In genomic region chr7:64891139-64891538, GRCm38 (mm10) we compare ENCODE assay signal across 17 mouse cellular contexts. TPM values are rescaled to one million over a fixed set of nuclear protein-coding genes. Genes with fewer than 3 reads are reported as not detected.
A peak's percentile ranks its signal among the peaks of the same experiment; 100 is the strongest.
DNase-seq lines count a peak whose midpoint lies in the region; ATAC-seq and TF ChIP-seq lines count a peak whose summit lies in the region.
"Had no signal": no experiment of that assay in that cellular context is flagged by ENCODE, and none has a peak within 500 bp of the region (broad histone marks: within the 10 kb centered on the region; RNA-seq: fewer than 3 reads in every experiment).

No protein-coding gene starts in this region.

- H3K4me3 ChIP-seq in embryonic facial prominence, embryonic 11.5 days (ENCODE audit: low read depth, low read length) = no peak overlapping the region
- no peak overlapping the region for H3K4me3 ChIP-seq in embryonic facial prominence, embryonic 10.5 days
- no peak overlapping the region for H3K4me3 ChIP-seq in heart, embryonic 12.5 days
- no peak overlapping the region for H3K4me3 ChIP-seq in intestine, postnatal 0 days (ENCODE audit: low read depth, low read length)
- H3K4me3 ChIP-seq: hindbrain, embryonic 13.5 days; limb, embryonic 13.5 days; midbrain, embryonic 10.5 days; neural tube, embryonic 12.5 days had no signal

- no peaks in the 10 kb centered on the region for H3K4me1 ChIP-seq in embryonic facial prominence, embryonic 11.5 days (ENCODE audit: control insufficient read depth, insufficient read depth, low read length)
- H3K4me1 ChIP-seq in embryonic facial prominence, embryonic 10.5 days = peaks cover 6% of the 10 kb centered on the region
- H3K4me1 ChIP-seq in heart, embryonic 12.5 days (replicated peaks) = peaks cover 9% of the 10 kb centered on the region
- H3K4me1 ChIP-seq in intestine, postnatal 0 days (replicated peaks; ENCODE audit: control insufficient read depth, insufficient read depth, low read length) = no peaks in the 10 kb centered on the region
- H3K4me1 ChIP-seq: neural tube, embryonic 12.5 days had no signal

- no peaks in the 10 kb centered on the region for H3K9me3 ChIP-seq in embryonic facial prominence, embryonic 11.5 days (replicated peaks; ENCODE audit: control insufficient read depth, low read length)
- H3K9me3 ChIP-seq in embryonic facial prominence, embryonic 10.5 days = no peaks in the 10 kb centered on the region
- H3K9me3 ChIP-seq in heart, embryonic 12.5 days (replicated peaks) = no peaks in the 10 kb centered on the region
- H3K9me3 ChIP-seq in intestine, postnatal 0 days (ENCODE audit: control insufficient read depth) = no peaks in the 10 kb centered on the region
- H3K9me3 ChIP-seq: hindbrain, embryonic 13.5 days; limb, embryonic 13.5 days; midbrain, embryonic 10.5 days; neural tube, embryonic 12.5 days had no signal

- no peak overlapping the region for H3K27ac ChIP-seq in embryonic facial prominence, embryonic 11.5 days (replicated peaks; ENCODE audit: low read depth, low read length)
- H3K27ac ChIP-seq in embryonic facial prominence, embryonic 10.5 days (replicated peaks) = no peak overlapping the region
- peak overlapping the region; percentile 44 for H3K27ac ChIP-seq in heart, embryonic 12.5 days (ENCODE audit: poor library complexity, severe bottlenecking)
- H3K27ac ChIP-seq in intestine, postnatal 0 days (ENCODE audit: low read depth, low read length) = no peak overlapping the region
- H3K27ac ChIP-seq: hindbrain, embryonic 13.5 days; limb, embryonic 13.5 days; midbrain, embryonic 10.5 days; neural tube, embryonic 12.5 days had no signal

- ATAC-seq in embryonic facial prominence, embryonic 11.5 days (replicated peaks; ENCODE audit: insufficient number of reproducible peaks, low FRiP score, low TSS enrichment, low read depth) = 0 out of 2 replicates have a peak, but pooled peaks have one; percentile 16
- ATAC-seq in heart, embryonic 12.5 days (ENCODE audit: insufficient number of reproducible peaks, low FRiP score) = no peak
- no peak for ATAC-seq in intestine, postnatal 0 days

- WGBS in embryonic facial prominence, embryonic 11.5 days = 59% methylated on average over 3 of the region's 3 CpGs
- 71% methylated on average over 3 of the region's 3 CpGs for WGBS in embryonic facial prominence, embryonic 10.5 days
- WGBS in heart, embryonic 12.5 days = 41% methylated on average over 3 of the region's 3 CpGs
- WGBS in intestine, postnatal 0 days = 64% methylated on average over 3 of the region's 3 CpGs

- no peak for TF ChIP-seq CTCF in intestine, postnatal 0 days (IDR thresholded peaks at IDR 0.05; ENCODE audit: low read depth)

- H3K9ac ChIP-seq in embryonic facial prominence, embryonic 11.5 days (replicated peaks; ENCODE audit: low read length) = no peak overlapping the region
- H3K9ac ChIP-seq in heart, embryonic 12.5 days = no peak overlapping the region
- no peak overlapping the region for H3K9ac ChIP-seq in intestine, postnatal 0 days (ENCODE audit: low read depth, low read length)
- H3K9ac ChIP-seq: hindbrain, embryonic 13.5 days; limb, embryonic 13.5 days; neural tube, embryonic 12.5 days had no signal

- no peaks in the 10 kb centered on the region for H3K27me3 ChIP-seq in embryonic facial prominence, embryonic 11.5 days (ENCODE audit: control insufficient read depth, insufficient read depth, low read length)
- H3K27me3 ChIP-seq in embryonic facial prominence, embryonic 10.5 days (replicated peaks; ENCODE audit: low read depth, poor library complexity, severe bottlenecking) = no peaks in the 10 kb centered on the region
- H3K27me3 ChIP-seq in heart, embryonic 12.5 days (replicated peaks) = no peaks in the 10 kb centered on the region
- H3K27me3 ChIP-seq in intestine, postnatal 0 days (replicated peaks; ENCODE audit: control insufficient read depth, insufficient read depth, low read length) = no peaks in the 10 kb centered on the region
- H3K27me3 ChIP-seq: hindbrain, embryonic 13.5 days; limb, embryonic 13.5 days; neural tube, embryonic 12.5 days had no signal

- DNase-seq in embryonic facial prominence, embryonic 11.5 days (ENCODE audit: low spot score) = no peak
- no peak for DNase-seq in embryonic facial prominence, embryonic 10.5 days (ENCODE audit: low spot score)
- DNase-seq in ovary, postnatal 36 days (ENCODE audit: low spot score) = peak; percentile 30
- DNase-seq in ovary, postnatal 14 days (ENCODE audit: low spot score) = no peak
- no peak for DNase-seq in cerebellum, postnatal 14 days
- DNase-seq in spleen, postnatal 10 days (ENCODE audit: low spot score in 2 of 2) = no peak
- DNase-seq: cerebellum, adult 9-11 months; kidney, adult 2 months; kidney, postnatal 4 days; lung, postnatal 10 days; thymus, postnatal 14 days had no signal

- no peak overlapping the region for H3K4me2 ChIP-seq in embryonic facial prominence, embryonic 11.5 days (ENCODE audit: low read depth, low read length)
- no peak overlapping the region for H3K4me2 ChIP-seq in heart, embryonic 12.5 days
- no peak overlapping the region for H3K4me2 ChIP-seq in intestine, postnatal 0 days (replicated peaks; ENCODE audit: low read depth)
- H3K4me2 ChIP-seq: hindbrain, embryonic 13.5 days; limb, embryonic 13.5 days; neural tube, embryonic 12.5 days had no signal

- no peaks in the 10 kb centered on the region for H3K36me3 ChIP-seq in embryonic facial prominence, embryonic 11.5 days (replicated peaks; ENCODE audit: control insufficient read depth, insufficient read depth, low read depth, low read length)
- H3K36me3 ChIP-seq in embryonic facial prominence, embryonic 10.5 days (replicated peaks) = no peaks in the 10 kb centered on the region
- no peaks in the 10 kb centered on the region for H3K36me3 ChIP-seq in heart, embryonic 12.5 days
- no peaks in the 10 kb centered on the region for H3K36me3 ChIP-seq in intestine, postnatal 0 days (ENCODE audit: control insufficient read depth, insufficient read depth)
- H3K36me3 ChIP-seq: hindbrain, embryonic 13.5 days; limb, embryonic 13.5 days; midbrain, embryonic 10.5 days; neural tube, embryonic 12.5 days had no signal

RNA-seq across cellular contexts. Expression of gene Nsmce3, which starts 18.3 kb away (rescaled TPM):
- 13.5 and 14.9 TPM in 2 replicates for polyA plus RNA-seq in embryonic facial prominence, embryonic 11.5 days (2014; fragmentation: Nextera tagmentation; extraction: Ambion mirVana)
- 10.4 and 11.2 TPM in 2 replicates for polyA plus RNA-seq in embryonic facial prominence, embryonic 10.5 days (2016; fragmentation: Nextera tagmentation; extraction: Ambion mirVana)
- polyA plus RNA-seq in heart, embryonic 12.5 days (2016; fragmentation: Nextera tagmentation; extraction: Ambion mirVana) = 8.9 and 9.2 TPM in 2 replicates
- polyA plus RNA-seq in intestine, postnatal 0 days (2015; fragmentation: Nextera tagmentation; extraction: Ambion mirVana) = 6.4 and 6.9 TPM in 2 replicates
